In genomic region chr12:113230741-113231140, GRCm38 (mm10) we compare ENCODE assay signal across 18 mouse cellular contexts. TPM values are rescaled to one million over a fixed set of nuclear protein-coding genes. Genes with fewer than 3 reads are reported as not detected.
"Had no signal": no experiment of that assay in that cellular context is flagged by ENCODE, and none has a peak within 500 bp of the region (broad histone marks: within the 10 kb centered on the region; RNA-seq: fewer than 3 reads in every experiment).

No protein-coding gene starts in this region.

- H3K4me1 ChIP-seq: liver, embryonic 13.5 days; midbrain, embryonic 13.5 days had no signal

- H3K27ac ChIP-seq: kidney, postnatal 0 days; layer of hippocampus, adult 2 months; liver, embryonic 13.5 days; macrophage; midbrain, embryonic 13.5 days; stomach, postnatal 0 days had no signal

- H3K36me3 ChIP-seq: liver, embryonic 13.5 days; midbrain, embryonic 13.5 days had no signal

- ATAC-seq: intestine, postnatal 0 days; lung, postnatal 0 days; midbrain, embryonic 13.5 days had no signal

- H3K9ac ChIP-seq: liver, embryonic 13.5 days; lung, embryonic 14.5 days; midbrain, embryonic 13.5 days had no signal

- H3K9me3 ChIP-seq: liver, embryonic 13.5 days; midbrain, embryonic 13.5 days had no signal

- H3K4me2 ChIP-seq: liver, embryonic 13.5 days; lung, embryonic 14.5 days; midbrain, embryonic 13.5 days had no signal

- H3K4me3 ChIP-seq: layer of hippocampus, adult 2 months; liver, embryonic 13.5 days; midbrain, embryonic 13.5 days had no signal

- H3K27me3 ChIP-seq: liver, embryonic 13.5 days; midbrain, embryonic 13.5 days had no signal

- DNase-seq: kidney, adult 2 months; kidney, postnatal 25 days; layer of hippocampus, adult 9-11 months; liver, embryonic 13.5 days; lung, embryonic 14.5 days; right cerebral cortex, adult 18-20 months; right cerebral cortex, postnatal 14 days; right cerebral cortex, postnatal 4 days; thymus, adult 2 months; thymus, postnatal 14 days; thymus, postnatal 4 days had no signal

RNA-seq across cellular contexts. Expression of gene Tmem121, which starts 45.0 kb away (rescaled TPM):
- polyA plus RNA-seq: macrophage had no signal
